Mouse (Mus musculus): ENCODE data around the gene H2-Q10. TPM values are rescaled to one million over a fixed set of nuclear protein-coding genes. Genes with fewer than 3 reads are reported as not detected.
"Not testable (repeated sequence)": the region's sequence is repeated elsewhere in the genome, so short reads cannot be mapped to it uniquely, and the experiment has no call there.

H2-Q10 gene
- total RNA-seq, 2 experiments from 2014 or later, result 0.12 to 0.15 TPM

GRCm38 (mm10) chr17:35439925-35440645 is 29.8 kb upstream of the H2-Q10 start:
- not testable (repeated sequence) for DNase-seq (ENCODE audit: low spot score in 2 of 2); H3K4me3 ChIP-seq; H3K27ac ChIP-seq

- H3K4me3 ChIP-seq; H3K27ac ChIP-seq; DNase-seq (ENCODE audit: low spot score in 2 of 2): not testable (repeated sequence)
Measured at GRCm38 (mm10) chr17:35442376-35442775, 27.5 kb upstream of the H2-Q10 start.

GRCm38 (mm10) chr17:35444510-35444909 is 25.4 kb upstream of the H2-Q10 start:
- H3K27ac ChIP-seq, result not testable (repeated sequence)

GRCm38 (mm10) chr17:35458247-35458646 is 11.6 kb upstream of the H2-Q10 start:
- H3K27ac ChIP-seq; DNase-seq (ENCODE audit: low spot score in 2 of 2); H3K4me3 ChIP-seq: not testable (repeated sequence)

More at GRCm38 (mm10) chr17:35444510-35444909, 25.4 kb upstream of the H2-Q10 start:
- not testable (repeated sequence) for H3K4me3 ChIP-seq; DNase-seq (ENCODE audit: low spot score in 2 of 2)

GRCm38 (mm10) chr17:35460513-35461341 is 9.2 kb upstream of the H2-Q10 start:
- not testable (repeated sequence) for DNase-seq (ENCODE audit: low spot score in 2 of 2); H3K27ac ChIP-seq; H3K4me3 ChIP-seq

DNA sequence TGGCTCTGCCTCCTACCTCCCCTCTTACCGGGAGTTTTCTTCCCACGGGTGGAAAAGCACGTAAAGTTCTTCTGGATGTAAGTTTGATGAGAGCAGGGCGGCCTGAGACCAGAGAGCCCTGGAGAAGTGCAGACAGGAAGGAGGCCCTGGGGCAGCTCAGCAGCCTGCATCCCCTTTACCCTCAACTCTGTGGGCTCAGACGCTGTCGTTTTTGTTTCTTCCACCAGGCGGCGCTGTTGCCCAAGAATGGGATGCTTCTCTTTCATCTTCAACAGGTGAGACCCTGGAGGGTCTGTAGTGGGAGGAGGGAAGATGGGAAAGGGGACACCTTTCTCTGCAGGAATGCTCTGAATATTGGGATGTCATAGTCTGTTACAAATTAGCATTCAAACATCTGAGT is 4.2 kb upstream of the H2-Q10 start:
- DNase-seq (ENCODE audit: low spot score in 2 of 2); H3K4me3 ChIP-seq; H3K27ac ChIP-seq: not testable (repeated sequence)
- peak; percentile 70 for TF ChIP-seq CTCF (conservative IDR thresholded peaks at IDR 0.05)

- H3K4me3 ChIP-seq; DNase-seq (ENCODE audit: low spot score in 2 of 2); H3K27ac ChIP-seq: not testable (repeated sequence)
Measured at GRCm38 (mm10) chr17:35468936-35469335, 953 bp upstream of the H2-Q10 start.

GRCm38 (mm10) chr17:35484066-35484465 is 14.2 kb downstream of the H2-Q10 start:
- Histone ChIP-seq H3K4me3 (no peak overlapping the region), H3K27ac (no peak overlapping the region)
- peak; percentile 98 for TF ChIP-seq CTCF (conservative IDR thresholded peaks at IDR 0.05)
- peak; percentile 23 to 63 for DNase-seq (ENCODE audit: low spot score in 2 of 2)

DNA sequence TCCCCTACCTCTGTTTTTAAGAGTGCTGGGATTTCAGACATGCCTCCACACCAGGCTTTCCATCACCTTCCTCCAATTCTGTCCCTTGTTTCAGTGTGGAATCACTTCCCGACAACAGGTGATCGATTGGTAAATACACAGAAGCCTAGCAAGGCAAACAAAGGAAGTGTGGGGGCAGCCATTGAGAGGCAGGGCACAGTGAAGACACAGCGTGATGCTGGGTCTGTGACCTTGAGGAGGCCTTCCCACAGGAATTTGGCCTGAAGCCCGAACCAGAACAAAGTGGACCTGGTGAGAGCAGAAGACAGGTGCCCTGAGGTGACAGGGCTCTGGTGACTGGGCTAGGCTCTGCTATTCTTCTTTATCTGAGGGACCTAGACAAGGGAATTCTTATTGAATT is 15.8 kb downstream of the H2-Q10 start:
- no peak for TF ChIP-seq CTCF (conservative IDR thresholded peaks at IDR 0.05)

DNA sequence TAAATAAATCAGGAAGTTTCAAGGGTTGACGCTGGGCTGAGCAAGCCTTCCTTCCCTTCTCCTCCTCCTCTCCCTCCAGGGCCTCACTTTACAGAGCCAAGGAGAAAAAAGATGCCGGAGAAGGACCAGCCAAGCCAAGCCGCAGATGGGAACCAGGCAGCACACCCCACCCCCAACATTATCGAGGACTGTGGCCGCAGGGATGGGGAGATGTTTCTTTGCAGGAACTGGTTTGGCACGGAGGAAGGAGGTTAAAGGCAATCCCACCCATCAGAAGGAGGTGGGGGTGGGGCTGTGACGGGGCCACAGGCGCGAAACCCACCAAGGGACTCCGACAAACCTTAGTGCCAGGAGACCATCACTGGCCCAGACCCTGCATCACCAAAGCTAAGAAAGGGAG is 16.8 kb downstream of the H2-Q10 start:
- TF ChIP-seq CTCF (conservative IDR thresholded peaks at IDR 0.05), result no peak
- no peak for DNase-seq (ENCODE audit: low spot score in 2 of 2)

More for the DNA sequence above, 15.8 kb downstream of the H2-Q10 start:
- Histone ChIP-seq H3K4me3 (no peak overlapping the region), H3K27ac (no peak overlapping the region)
- DNase-seq (ENCODE audit: low spot score in 2 of 2), result no peak

DNA sequence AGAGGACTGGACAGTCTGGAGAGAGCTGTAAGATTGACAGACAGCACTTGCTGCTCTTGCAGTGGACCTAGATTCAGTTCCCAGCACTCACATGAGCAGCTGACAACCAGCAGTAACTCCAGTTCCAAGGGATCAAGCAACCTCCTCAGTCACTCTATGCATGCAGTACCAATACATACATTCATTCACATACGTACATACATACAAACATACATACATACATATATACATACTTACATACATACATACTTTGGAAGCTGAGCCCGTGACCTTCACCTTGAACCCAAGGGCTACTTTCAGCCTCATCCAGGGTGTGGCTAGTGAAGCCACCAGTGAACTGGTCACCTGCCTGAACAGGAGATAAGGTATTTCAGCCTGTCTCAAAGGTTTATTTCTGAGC is 18.2 kb downstream of the H2-Q10 start:
- TF ChIP-seq CTCF (conservative IDR thresholded peaks at IDR 0.05), result no peak
- Histone ChIP-seq H3K27ac (no peak overlapping the region), H3K4me3 (no peak overlapping the region)
- no peak for DNase-seq (ENCODE audit: low spot score in 2 of 2)

More for the DNA sequence above, 16.8 kb downstream of the H2-Q10 start:
- Histone ChIP-seq H3K27ac (no peak overlapping the region), H3K4me3 (no peak overlapping the region)

DNA sequence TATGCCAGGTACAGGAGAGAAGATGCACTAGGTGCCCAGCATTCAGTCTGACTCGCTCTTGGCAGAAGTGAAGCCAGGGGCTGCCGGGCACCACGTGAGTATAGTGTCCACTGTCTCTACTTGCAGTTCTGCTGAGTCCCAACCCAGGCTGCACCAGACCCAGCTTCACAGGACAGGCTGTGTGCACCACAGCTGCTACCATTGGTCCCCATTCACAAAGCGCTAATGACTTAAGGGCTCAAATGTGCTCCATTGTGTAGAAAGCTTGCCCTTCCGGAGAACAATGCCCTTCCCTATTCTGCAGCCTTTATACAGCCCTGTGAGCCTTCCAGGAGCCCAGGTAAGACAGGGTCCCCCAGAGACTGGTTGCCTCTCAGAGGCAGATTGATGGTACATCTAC is 20.4 kb downstream of the H2-Q10 start:
- H3K4me3 ChIP-seq, result no peak overlapping the region
- no peak for DNase-seq (ENCODE audit: low spot score in 2 of 2)
- no peak overlapping the region for H3K27ac ChIP-seq
- no peak for TF ChIP-seq CTCF (conservative IDR thresholded peaks at IDR 0.05)

GRCm38 (mm10) chr17:35497124-35497523 is 27.2 kb downstream of the H2-Q10 start:
- no peak for TF ChIP-seq CTCF (conservative IDR thresholded peaks at IDR 0.05)
- DNase-seq (ENCODE audit: low spot score in 2 of 2), result no peak
- H3K27ac ChIP-seq, result no peak overlapping the region
- no peak overlapping the region for H3K4me3 ChIP-seq

DNA sequence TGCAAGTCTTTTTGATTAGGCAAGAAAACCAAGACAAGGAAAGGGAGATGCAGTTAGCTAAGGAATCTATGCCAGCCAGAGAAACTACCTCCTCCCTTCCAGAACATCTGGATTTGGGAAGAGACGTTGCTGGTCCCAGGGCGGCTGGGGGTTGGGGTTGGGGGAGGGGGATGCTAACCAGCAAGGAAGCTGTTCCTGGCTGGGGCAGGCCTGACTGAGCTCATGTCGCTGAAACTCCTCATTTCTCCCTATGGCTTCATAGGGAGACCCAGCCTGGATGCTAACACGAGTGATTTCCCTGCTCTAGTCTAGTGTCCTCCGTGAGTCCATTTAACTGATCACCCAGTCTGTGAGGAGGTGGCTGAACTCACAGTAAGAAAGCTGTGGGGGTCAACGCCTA is 32.3 kb downstream of the H2-Q10 start:
- no peak for TF ChIP-seq CTCF (conservative IDR thresholded peaks at IDR 0.05)
- H3K4me3 ChIP-seq, result no peak overlapping the region
- H3K27ac ChIP-seq, result no peak overlapping the region
- no peak for DNase-seq (ENCODE audit: low spot score in 2 of 2)

Measured in layer of hippocampus, adult 2 months (tissue).